Mouse (Mus musculus) G1E (cell line): ENCODE results near the gene Phf11c.

ENCODE experiments used
- CTCF ChIP-seq: IDR thresholded peaks from 2 replicates; pipeline ENCODE4 v1.5.1; 2012; ENCODE audit warnings: low read depth, low read length, inconsistent platforms, mixed read lengths
- TAL1 ChIP-seq: conservative IDR thresholded peaks from 2 replicates; pipeline ENCODE4 v1.6.1; 2012; ENCODE audit warnings: low read depth, low read length, inconsistent platforms, mixed read lengths

DNA sequence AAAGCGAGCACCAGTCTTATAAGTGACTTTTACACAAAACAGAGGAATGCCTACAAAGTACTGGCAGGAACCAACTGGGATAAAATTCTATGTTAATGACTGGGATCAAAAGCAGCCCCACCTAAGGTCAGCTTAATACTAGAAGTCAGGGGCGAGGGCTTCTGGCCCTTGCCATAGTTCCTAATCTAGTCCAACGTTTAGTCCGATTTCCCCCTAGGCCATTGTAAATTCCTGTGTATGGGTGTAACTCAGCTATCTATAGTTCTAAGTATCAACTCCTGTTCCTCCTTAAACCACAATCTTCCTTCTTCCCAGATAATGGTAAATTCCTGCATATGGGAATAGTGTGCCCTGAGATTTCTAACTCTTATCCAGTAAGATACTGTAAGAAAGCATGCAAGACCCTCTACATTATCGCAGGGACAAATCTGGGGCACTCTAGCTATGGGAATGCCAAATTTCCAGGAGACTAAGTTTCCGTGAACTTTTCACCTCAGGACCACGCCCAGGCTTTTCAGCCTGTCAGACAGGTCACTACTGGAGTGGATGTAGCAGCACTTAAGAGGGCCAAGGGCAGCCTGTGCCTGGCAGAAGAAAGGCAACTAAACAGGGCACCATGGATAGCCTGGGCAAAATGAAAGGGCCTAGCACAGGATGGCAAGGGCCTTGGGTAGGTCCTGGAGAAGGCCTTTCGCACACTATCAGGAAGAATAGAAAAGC is 28.6 kb downstream of the Phf11c start:
- no peak for TF ChIP-seq CTCF
- no peak for TF ChIP-seq TAL1
